Mouse (Mus musculus): ENCODE results near the gene Nxpe5. TPM values are rescaled to one million over a fixed set of nuclear protein-coding genes. Genes with fewer than 3 reads are reported as not detected.
A peak's percentile ranks its signal among the peaks of the same experiment; 100 is the strongest.

Nxpe5 gene
- polyA plus RNA-seq, 1 experiment: 0.61 TPM

DNA sequence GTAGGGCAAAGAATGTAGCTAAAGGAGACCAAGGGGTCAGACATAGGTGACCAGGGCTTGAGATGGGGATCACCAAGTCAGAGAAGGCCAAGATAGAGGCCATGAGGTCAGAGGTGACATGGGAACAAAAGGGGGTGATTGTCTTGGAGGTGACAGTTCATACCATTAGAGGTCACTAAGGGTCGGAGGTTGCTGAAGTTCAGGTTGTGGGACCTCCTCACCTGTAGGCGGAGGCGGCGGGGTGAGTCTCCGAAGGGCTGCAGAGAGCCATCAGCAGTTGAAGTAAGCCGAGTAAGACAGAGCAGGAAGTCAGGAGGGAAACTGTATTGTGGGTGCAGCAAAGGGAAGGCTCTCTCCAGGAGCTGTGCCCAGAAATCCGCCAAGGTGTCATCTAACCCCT lies 52.3 kb downstream of the Nxpe5 start:
- Histone ChIP-seq H3K36me3 (ENCODE audit: control insufficient read depth, insufficient read depth, low read length) (no peaks in the 10 kb centered on the region), H3K27ac (ENCODE audit: insufficient read depth, low read depth, low read length) (no peak overlapping the region), H3K4me3 (ENCODE audit: low read depth, low read length) (no peak overlapping the region), H3K27me3 (ENCODE audit: control insufficient read depth, insufficient read depth, low read length) (peaks cover 6% of the 10 kb centered on the region; the same call in 1 of the 2 replicates), H3K4me1 (ENCODE audit: control insufficient read depth, insufficient read depth, insufficient read length, low read length) (peaks cover 6% of the 10 kb centered on the region)
- 83% methylated on average over 7 of the region's 7 CpGs for WGBS
- TF ChIP-seq CTCF (IDR thresholded peaks at IDR 0.05; ENCODE audit: extremely low read depth, insufficient read length, insufficient replicate concordance, low read depth, low read length) (no peak), POLR2A (IDR thresholded peaks at IDR 0.05; ENCODE audit: low read depth, low read length) (no peak)

DNA sequence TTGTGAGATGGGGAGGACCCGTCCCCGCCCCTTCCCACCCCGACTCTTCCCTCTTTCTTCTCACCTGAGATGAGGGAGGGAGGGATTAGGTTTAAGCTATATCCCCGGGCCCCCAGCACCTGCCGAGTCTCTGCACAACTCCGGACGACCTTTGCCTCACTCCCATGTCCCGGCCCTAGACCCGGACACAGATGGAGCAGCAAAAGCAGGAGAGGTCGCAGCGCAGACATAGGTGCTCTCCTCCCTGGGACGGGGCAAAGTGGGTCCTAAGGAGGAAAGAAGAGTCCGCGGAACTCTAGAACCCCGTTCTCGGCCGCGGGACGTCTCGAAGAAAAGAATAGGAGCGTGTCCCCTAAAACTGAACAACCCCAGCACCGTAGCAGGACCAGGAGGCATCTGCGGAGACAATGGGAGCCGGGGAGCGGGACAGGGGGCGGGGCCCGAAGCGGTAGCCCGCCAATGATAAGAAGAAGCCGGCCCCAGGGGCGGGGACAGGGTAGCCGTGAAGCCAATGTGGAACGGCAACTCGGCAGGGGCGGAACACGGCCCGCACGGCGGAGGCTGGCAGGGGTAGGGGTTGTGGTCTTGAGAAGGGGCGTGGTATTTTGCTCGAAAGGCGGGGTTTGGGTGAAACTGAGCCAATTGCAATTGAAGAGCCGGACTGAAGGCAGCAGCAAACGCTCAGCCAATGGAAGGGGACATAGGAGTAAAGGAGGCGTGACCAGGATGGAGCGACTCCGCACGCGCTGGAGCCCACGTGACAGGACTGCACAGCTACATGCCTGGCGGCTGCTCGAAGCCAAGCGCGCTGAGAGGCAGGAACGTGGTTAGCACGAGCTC lies 54.1 kb downstream of the Nxpe5 start, which contains the start of the genes Gm43720, Gpc2 and Stag3:
Gene Gm43720 (minus strand): TSS at position 374 of the 840 bp plus-strand sequence.
Gene Gpc2 (minus strand): TSS at position 421 of the 840 bp plus-strand sequence.
Gene Stag3 (plus strand): TSS at position 656 of the 840 bp plus-strand sequence.
- Histone ChIP-seq H3K27ac (ENCODE audit: insufficient read depth, low read depth, low read length) (no peak within 1 kb of the TSS), H3K4me1 (ENCODE audit: control insufficient read depth, insufficient read depth, insufficient read length, low read length) (peaks cover 6% of the 10 kb centered on the region), H3K4me3 (ENCODE audit: low read depth, low read length) (peak within 1 kb of the TSS; percentile 62), H3K27me3 (ENCODE audit: control insufficient read depth, insufficient read depth, low read length) (peaks cover 6% of the 10 kb centered on the region; the same call in 1 of the 2 replicates), H3K36me3 (ENCODE audit: control insufficient read depth, insufficient read depth, low read length) (no peaks in the 10 kb centered on the region)
- TF ChIP-seq CTCF (IDR thresholded peaks at IDR 0.05; ENCODE audit: extremely low read depth, insufficient read length, insufficient replicate concordance, low read depth, low read length) (no peak), POLR2A (IDR thresholded peaks at IDR 0.05; ENCODE audit: low read depth, low read length) (0 out of 2 replicates have a peak, but pooled peaks have one; percentile 8)
- WGBS: 1% methylated on average over 56 of the region's 56 CpGs

DNA sequence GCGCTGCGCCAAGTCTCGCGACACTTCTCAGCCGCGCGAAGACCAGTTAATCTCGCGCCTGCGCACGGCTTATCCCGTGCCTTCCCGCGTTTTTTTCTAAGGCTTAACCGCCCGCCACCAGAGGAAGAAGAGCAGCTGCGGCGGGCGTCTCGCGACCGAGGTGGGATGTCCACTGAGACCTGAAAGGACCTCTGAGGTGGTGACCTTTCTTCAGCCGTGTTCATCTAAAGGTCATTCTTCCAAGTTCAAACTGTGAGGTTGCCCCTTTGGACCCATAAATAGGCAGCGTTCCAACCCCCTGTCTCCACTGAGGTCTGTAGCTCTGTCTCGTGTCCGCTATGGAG lies 54.7 kb downstream of the Nxpe5 start:
- peaks cover 6% of the 10 kb centered on the region for H3K4me1 ChIP-seq (ENCODE audit: control insufficient read depth, insufficient read depth, insufficient read length, low read length)
- WGBS: 28% methylated on average over 26 of the region's 26 CpGs
- H3K36me3 ChIP-seq (ENCODE audit: control insufficient read depth, insufficient read depth, low read length): no peaks in the 10 kb centered on the region
- no peak for TF ChIP-seq CTCF (IDR thresholded peaks at IDR 0.05; ENCODE audit: extremely low read depth, insufficient read length, insufficient replicate concordance, low read depth, low read length)
- TF ChIP-seq POLR2A (IDR thresholded peaks at IDR 0.05; ENCODE audit: low read depth, low read length): no peak
- peaks cover 6% of the 10 kb centered on the region; the same call in 1 of the 2 replicates for H3K27me3 ChIP-seq (ENCODE audit: control insufficient read depth, insufficient read depth, low read length)
- H3K27ac ChIP-seq (ENCODE audit: insufficient read depth, low read depth, low read length): no peak overlapping the region
- peak overlapping the region; percentile 62 for H3K4me3 ChIP-seq (ENCODE audit: low read depth, low read length)

DNA sequence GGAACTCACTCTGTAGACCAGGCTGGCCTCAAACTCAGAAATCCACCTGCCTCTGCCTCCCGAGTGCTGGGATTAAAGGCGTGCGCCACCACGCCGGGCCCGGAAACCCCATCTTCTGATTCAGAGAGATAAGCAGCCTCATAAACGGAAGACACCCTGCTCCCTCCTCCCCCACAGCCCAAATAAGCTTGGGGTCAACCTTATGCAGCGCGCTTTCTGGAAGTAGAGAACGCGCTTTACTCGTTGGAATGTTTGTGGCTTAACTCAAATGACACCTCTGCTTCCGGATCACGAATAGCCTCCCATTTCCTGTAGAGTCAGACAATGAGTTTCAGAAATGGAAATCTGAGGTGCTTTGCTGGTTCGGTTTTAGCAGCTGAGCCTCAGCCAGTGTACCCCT lies 55.1 kb downstream of the Nxpe5 start:
- Histone ChIP-seq H3K27ac (ENCODE audit: insufficient read depth, low read depth, low read length) (no peak overlapping the region), H3K36me3 (ENCODE audit: control insufficient read depth, insufficient read depth, low read length) (no peaks in the 10 kb centered on the region)
- TF ChIP-seq POLR2A (IDR thresholded peaks at IDR 0.05; ENCODE audit: low read depth, low read length) (no peak), CTCF (IDR thresholded peaks at IDR 0.05; ENCODE audit: extremely low read depth, insufficient read length, insufficient replicate concordance, low read depth, low read length) (no peak)

DNA sequence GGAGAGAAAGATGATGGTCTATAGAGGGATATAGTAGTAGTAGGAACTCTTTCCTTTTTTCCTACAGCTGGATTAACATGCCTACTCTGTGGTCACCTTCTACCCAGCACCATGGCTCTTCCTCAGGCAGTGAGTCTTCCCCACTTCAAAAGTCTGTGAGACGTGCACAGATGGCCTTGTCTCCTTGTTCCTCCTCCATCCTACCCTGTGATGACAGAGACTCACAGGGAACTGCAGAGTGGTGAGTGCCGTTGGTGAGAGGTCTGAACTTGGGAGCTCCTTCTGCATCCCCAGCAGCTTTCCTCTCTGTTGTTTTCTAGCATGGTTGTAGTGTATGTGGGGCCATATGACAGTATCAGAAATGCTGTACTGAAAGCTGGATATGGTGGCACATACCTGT lies 56.1 kb downstream of the Nxpe5 start:
- Histone ChIP-seq H3K36me3 (ENCODE audit: control insufficient read depth, insufficient read depth, low read length) (no peaks in the 10 kb centered on the region), H3K4me3 (ENCODE audit: low read depth, low read length) (no peak overlapping the region), H3K4me1 (ENCODE audit: control insufficient read depth, insufficient read depth, insufficient read length, low read length) (peaks cover 6% of the 10 kb centered on the region), H3K27me3 (ENCODE audit: control insufficient read depth, insufficient read depth, low read length) (peaks cover 6% of the 10 kb centered on the region; the same call in 1 of the 2 replicates), H3K27ac (ENCODE audit: insufficient read depth, low read depth, low read length) (no peak overlapping the region)
- 84% methylated on average over 2 of the region's 2 CpGs for WGBS
- TF ChIP-seq POLR2A (IDR thresholded peaks at IDR 0.05; ENCODE audit: low read depth, low read length): no peak
- TF ChIP-seq CTCF (IDR thresholded peaks at IDR 0.05; ENCODE audit: extremely low read depth, insufficient read length, insufficient replicate concordance, low read depth, low read length): no peak

More for the DNA sequence above, 55.1 kb downstream of the Nxpe5 start:
- WGBS: 94% methylated on average over 15 of the region's 15 CpGs
- peaks cover 6% of the 10 kb centered on the region; the same call in 1 of the 2 replicates for H3K27me3 ChIP-seq (ENCODE audit: control insufficient read depth, insufficient read depth, low read length)
- H3K4me1 ChIP-seq (ENCODE audit: control insufficient read depth, insufficient read depth, insufficient read length, low read length): peaks cover 6% of the 10 kb centered on the region
- no peak overlapping the region for H3K4me3 ChIP-seq (ENCODE audit: low read depth, low read length)

DNA sequence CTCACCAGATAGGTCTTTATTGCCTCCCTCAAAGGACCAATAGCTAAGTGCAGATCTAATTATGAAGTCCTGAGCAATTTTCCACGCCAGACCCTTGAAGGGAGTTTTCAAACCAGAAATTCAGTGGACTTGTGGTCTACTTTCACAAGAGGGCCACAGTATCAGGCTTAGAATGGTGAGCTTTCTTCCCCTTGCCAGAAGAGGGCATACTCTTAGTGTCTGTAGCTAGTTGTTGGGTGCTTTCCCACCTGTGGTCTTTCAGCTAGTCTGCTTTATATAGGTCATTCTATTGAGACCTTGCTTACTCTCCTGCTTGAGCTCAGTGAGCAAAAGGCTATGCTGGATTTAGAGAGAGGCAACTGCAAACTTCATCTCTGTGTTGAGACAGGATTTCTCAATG lies 57.8 kb downstream of the Nxpe5 start:
- Histone ChIP-seq H3K27me3 (ENCODE audit: control insufficient read depth, insufficient read depth, low read length) (peaks cover 6% of the 10 kb centered on the region; the same call in 1 of the 2 replicates), H3K27ac (ENCODE audit: insufficient read depth, low read depth, low read length) (no peak overlapping the region), H3K4me3 (ENCODE audit: low read depth, low read length) (no peak overlapping the region), H3K36me3 (ENCODE audit: control insufficient read depth, insufficient read depth, low read length) (no peaks in the 10 kb centered on the region), H3K4me1 (ENCODE audit: control insufficient read depth, insufficient read depth, insufficient read length, low read length) (peaks cover 6% of the 10 kb centered on the region)
- TF ChIP-seq CTCF (IDR thresholded peaks at IDR 0.05; ENCODE audit: extremely low read depth, insufficient read length, insufficient replicate concordance, low read depth, low read length): no peak
- TF ChIP-seq POLR2A (IDR thresholded peaks at IDR 0.05; ENCODE audit: low read depth, low read length): no peak
- WGBS: 67% methylated on average over 1 of the region's 1 CpGs

DNA sequence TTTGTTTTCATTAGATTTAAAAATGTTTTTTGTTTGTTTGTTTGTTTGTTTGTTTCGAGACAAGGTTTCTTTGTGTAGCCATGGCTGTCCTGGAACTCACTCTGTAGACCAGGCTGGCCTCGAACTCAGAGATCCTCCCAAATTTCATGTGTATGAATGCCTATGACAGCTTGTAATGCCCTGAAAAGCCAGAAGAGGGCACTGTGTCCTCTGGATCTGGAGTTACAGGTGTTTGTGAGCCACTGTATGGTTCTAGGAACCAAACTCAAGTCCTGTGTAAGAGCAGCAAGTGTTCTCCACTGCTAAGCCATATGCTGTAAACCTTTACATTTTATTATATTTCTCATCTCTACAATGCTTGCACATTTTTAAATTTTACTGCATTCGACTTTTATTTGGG lies 62.2 kb downstream of the Nxpe5 start:
- H3K36me3 ChIP-seq (ENCODE audit: control insufficient read depth, insufficient read depth, low read length): no peaks in the 10 kb centered on the region
- peaks cover 2% of the 10 kb centered on the region; the same call in 1 of the 2 replicates for H3K4me1 ChIP-seq (ENCODE audit: control insufficient read depth, insufficient read depth, insufficient read length, low read length)
- no peak overlapping the region for H3K4me3 ChIP-seq (ENCODE audit: low read depth, low read length)
- no peak overlapping the region for H3K27ac ChIP-seq (ENCODE audit: insufficient read depth, low read depth, low read length)
- WGBS: 72% methylated on average over 3 of the region's 3 CpGs
- no peaks in the 10 kb centered on the region for H3K27me3 ChIP-seq (ENCODE audit: control insufficient read depth, insufficient read depth, low read length)
- no peak for TF ChIP-seq CTCF (IDR thresholded peaks at IDR 0.05; ENCODE audit: extremely low read depth, insufficient read length, insufficient replicate concordance, low read depth, low read length)
- TF ChIP-seq POLR2A (IDR thresholded peaks at IDR 0.05; ENCODE audit: low read depth, low read length): no peak

All from small intestine, adult 2 months (tissue).